ENCODE assay signal across 9 mouse cellular contexts in the genomic region with DNA sequence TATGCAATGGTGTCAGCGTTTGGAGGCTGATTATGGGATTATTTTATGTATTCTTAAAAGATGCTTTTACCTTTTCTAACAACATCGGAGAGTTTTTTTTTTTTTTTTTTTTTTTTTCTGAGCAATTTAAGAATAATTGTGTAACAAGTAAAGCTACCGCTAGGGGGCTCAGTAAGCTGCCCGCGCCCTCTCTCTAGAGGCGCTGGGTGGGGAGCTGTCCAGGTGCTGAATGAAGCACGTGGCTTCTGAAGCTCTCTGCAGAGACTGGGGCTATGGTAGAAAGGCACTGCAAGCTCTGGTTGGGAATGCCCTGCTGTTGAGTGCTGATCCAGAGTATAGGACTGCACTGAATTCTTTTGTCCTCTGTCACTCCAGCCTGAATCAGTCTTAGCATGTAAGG. TPM values are rescaled to one million over a fixed set of nuclear protein-coding genes. Genes with fewer than 3 reads are reported as not detected.
DNase-seq lines count a peak whose midpoint lies in the region; ATAC-seq lines count a peak whose summit lies in the region.
"Had no signal": no experiment of that assay in that cellular context is flagged by ENCODE, and none has a peak within 500 bp of the region (broad histone marks: within the 10 kb centered on the region; RNA-seq: fewer than 3 reads in every experiment).

No protein-coding gene starts in this region.

- no peaks in the 10 kb centered on the region for H3K4me1 ChIP-seq in lung, embryonic 15.5 days
- H3K4me1 ChIP-seq: heart, embryonic 13.5 days had no signal

- peak; percentile 79 for DNase-seq in CD4-positive, CD25-positive, alpha-beta regulatory T cell, adult 2 months (ENCODE audit: low read depth, low spot score)
- DNase-seq in adrenal gland, adult (ENCODE audit: inconsistent age in 2 of 2, low spot score in 1 of 2): peak; percentile 79 to 91
- DNase-seq in embryo, embryonic 10 days (ENCODE audit: low spot score): peak; percentile 88
- DNase-seq in heart, adult 9 months (ENCODE audit: low spot score in 2 of 2): peak; percentile 23 to 34
- peak; percentile 89 for DNase-seq in kidney, postnatal 14 days
- DNase-seq in right cerebral cortex, postnatal 10 days (ENCODE audit: low spot score in 2 of 2): peak; percentile 36 to 57
- peak; percentile 86 for DNase-seq in urinary bladder, postnatal 14 days (ENCODE audit: low spot score)

- 4% methylated on average over 7 of the region's 7 CpGs for WGBS in lung, embryonic 15.5 days

- H3K9ac ChIP-seq in lung, embryonic 15.5 days: no peak overlapping the region
- H3K9ac ChIP-seq: heart, embryonic 13.5 days had no signal

- peak; percentile 78 for ATAC-seq in lung, embryonic 15.5 days (ENCODE audit: borderline replicate concordance, extremely low read depth, low FRiP score, low TSS enrichment)

- H3K36me3 ChIP-seq in lung, embryonic 15.5 days: no peaks in the 10 kb centered on the region
- H3K36me3 ChIP-seq: heart, embryonic 13.5 days had no signal

- H3K27me3 ChIP-seq in lung, embryonic 15.5 days: no peaks in the 10 kb centered on the region
- H3K27me3 ChIP-seq: heart, embryonic 13.5 days had no signal

- H3K9me3 ChIP-seq in lung, embryonic 15.5 days: no peaks in the 10 kb centered on the region

- H3K4me2 ChIP-seq in lung, embryonic 15.5 days: no peak overlapping the region
- H3K4me2 ChIP-seq: heart, embryonic 13.5 days had no signal

- H3K27ac ChIP-seq in lung, embryonic 15.5 days: no peak overlapping the region
- H3K27ac ChIP-seq: heart, embryonic 13.5 days had no signal

- H3K4me3 ChIP-seq in lung, embryonic 15.5 days: no peak overlapping the region
- H3K4me3 ChIP-seq: heart, embryonic 13.5 days had no signal

RNA-seq across cellular contexts. Expression of a gene that starts 26.0 kb away (rescaled TPM):
- polyA plus RNA-seq in lung, embryonic 15.5 days (2015; fragmentation: Nextera tagmentation; extraction: Ambion mirVana): 1.4 and 2.3 TPM in 2 replicates

Comparison
In these comparisons a context has a peak if more than half of its experiments do, and no peak if none do; other contexts are left out.
1. DNase-seq: peak in every context shown above with its lines; median percentile 89 in kidney, postnatal 14 days; 88 in embryo, embryonic 10 days; 86 in urinary bladder, postnatal 14 days; 85 in adrenal gland, adult; 79 in CD4-positive, CD25-positive, alpha-beta regulatory T cell, adult 2 months; 46 in right cerebral cortex, postnatal 10 days; 28 in heart, adult 9 months.